Mouse (Mus musculus) hindbrain, embryonic 10.5 days (tissue): ENCODE data around the gene Ttll8. TPM values are rescaled to one million over a fixed set of nuclear protein-coding genes. Genes with fewer than 3 reads are reported as not detected.

Source experiments
- DNase-seq: peaks from one replicate; pipeline ENCODE4 v3.0.0-alpha.2; 2017; ENCODE audit warnings: low spot score
- H3K27ac ChIP-seq: fragments of 300-500 bp; sonication (generic); 2 replicates; pipeline ENCODE4 v1.5.1; 2016; ENCODE audit warnings: mild to moderate bottlenecking, moderate library complexity
- H3K27me3 ChIP-seq: fragments of 300-500 bp; sonication (generic); 2 replicates; pipeline ENCODE4 v1.6.1; 2016; ENCODE audit warnings: mild to moderate bottlenecking; ENCODE audit not compliant: poor library complexity, insufficient read depth, severe bottlenecking
- H3K36me3 ChIP-seq: fragments of 300-500 bp; sonication (generic); 2 replicates; pipeline ENCODE4 v1.6.1; 2016; ENCODE audit warnings: mild to moderate bottlenecking, moderate library complexity
- H3K4me1 ChIP-seq: fragments of 300-500 bp; sonication (generic); replicated peaks from 2 replicates; pipeline ENCODE4 v1.6.1; 2016; ENCODE audit warnings: mild to moderate bottlenecking
- H3K4me3 ChIP-seq: fragments of 300-500 bp; sonication (generic); 2 replicates; pipeline ENCODE4 v1.5.1; 2016; ENCODE audit warnings: mild to moderate bottlenecking, moderate library complexity
- H3K9me3 ChIP-seq: fragments of 300-500 bp; sonication (generic); 2 replicates; pipeline ENCODE4 v1.6.1; 2016; ENCODE audit warnings: mild to moderate bottlenecking, moderate library complexity
- WGBS: fragments of 180-500 bp; shearing (Covaris S2); methylation state at CpG from one replicate; pipeline ENCODE4 v1.1.7; 2016; 5-methylcytosine and 5-hydroxymethylcytosine counted together
- polyA plus RNA-seq: library from polyadenylated mRNA; unstranded; fragments of >200 nt; fragmentation: Nextera tagmentation; extraction: Ambion mirVana; gene quantifications from 2 replicates; pipeline ENCODE4 v1.2.1, GENCODE M21; 2016

Gene Ttll8
- polyA plus RNA-seq, 1 experiment from 2014 or later, result 0.08 TPM

- H3K27ac ChIP-seq, result peak overlapping the region; percentile 56
- no peak overlapping the region for H3K4me3 ChIP-seq
- H3K27me3 ChIP-seq, result no peaks in the 10 kb centered on the region
- H3K36me3 ChIP-seq, result no peaks in the 10 kb centered on the region
- DNase-seq, result no peak
- 54% methylated on average over 3 of the region's 3 CpGs for WGBS
- H3K4me1 ChIP-seq, result peaks cover 45% of the 10 kb centered on the region
- no peaks in the 10 kb centered on the region for H3K9me3 ChIP-seq
Measured at GRCm38 (mm10) chr15:88851076-88851475, 103.1 kb downstream of the Ttll8 start.

GRCm38 (mm10) chr15:88850146-88850826 is 103.9 kb downstream of the Ttll8 start:
- H3K4me1 ChIP-seq, result peaks cover 37% of the 10 kb centered on the region
- H3K27me3 ChIP-seq, result no peaks in the 10 kb centered on the region
- H3K4me3 ChIP-seq, result no peak overlapping the region
- WGBS, result 71% methylated on average over 10 of the region's 10 CpGs
- no peaks in the 10 kb centered on the region for H3K9me3 ChIP-seq
- H3K36me3 ChIP-seq, result no peaks in the 10 kb centered on the region
- H3K27ac ChIP-seq, result peak overlapping the region; percentile 35; the same call in 1 of the 2 replicates
- no peak for DNase-seq

- Histone ChIP-seq H3K4me3 (no peak overlapping the region), H3K27me3 (no peaks in the 10 kb centered on the region), H3K36me3 (no peaks in the 10 kb centered on the region), H3K27ac (no peak overlapping the region; the same call in 1 of the 2 replicates), H3K9me3 (no peaks in the 10 kb centered on the region), H3K4me1 (peaks cover 30% of the 10 kb centered on the region)
- no peak for DNase-seq
- WGBS, result 84% methylated on average over 2 of the region's 2 CpGs
Measured at GRCm38 (mm10) chr15:88849621-88850020, 104.6 kb downstream of the Ttll8 start.

GRCm38 (mm10) chr15:88848661-88849060 is 105.6 kb downstream of the Ttll8 start:
- WGBS, result 97% methylated on average over 1 of the region's 1 CpGs
- Histone ChIP-seq H3K36me3 (no peaks in the 10 kb centered on the region), H3K4me3 (no peak overlapping the region), H3K27ac (no peak overlapping the region), H3K27me3 (no peaks in the 10 kb centered on the region), H3K9me3 (no peaks in the 10 kb centered on the region), H3K4me1 (peaks cover 26% of the 10 kb centered on the region)
- no peak for DNase-seq

GRCm38 (mm10) chr15:88844966-88845365 is 109.3 kb downstream of the Ttll8 start:
- 87% methylated on average over 7 of the region's 7 CpGs for WGBS

GRCm38 (mm10) chr15:88843486-88844097 is 110.6 kb downstream of the Ttll8 start:
- no peaks in the 10 kb centered on the region for H3K9me3 ChIP-seq
- WGBS, result 49% methylated on average over 8 of the region's 8 CpGs
- H3K36me3 ChIP-seq, result no peaks in the 10 kb centered on the region
- peaks cover 28% of the 10 kb centered on the region for H3K4me1 ChIP-seq
- DNase-seq, result no peak
- no peaks in the 10 kb centered on the region for H3K27me3 ChIP-seq
- peak overlapping the region; percentile 59; the same call in 1 of the 2 replicates for H3K27ac ChIP-seq
- H3K4me3 ChIP-seq, result no peak overlapping the region

More at GRCm38 (mm10) chr15:88844966-88845365, 109.3 kb downstream of the Ttll8 start:
- H3K27me3 ChIP-seq, result no peaks in the 10 kb centered on the region
- no peak overlapping the region for H3K4me3 ChIP-seq
- H3K27ac ChIP-seq, result no peak overlapping the region
- DNase-seq, result no peak
- H3K4me1 ChIP-seq, result peaks cover 16% of the 10 kb centered on the region
- H3K9me3 ChIP-seq, result no peaks in the 10 kb centered on the region
- no peaks in the 10 kb centered on the region for H3K36me3 ChIP-seq

GRCm38 (mm10) chr15:88842300-88842673 is 111.9 kb downstream of the Ttll8 start:
- Histone ChIP-seq H3K27me3 (no peaks in the 10 kb centered on the region), H3K27ac (no peak overlapping the region), H3K9me3 (no peaks in the 10 kb centered on the region), H3K4me3 (no peak overlapping the region), H3K4me1 (peaks cover 37% of the 10 kb centered on the region), H3K36me3 (no peaks in the 10 kb centered on the region)
- 80% methylated on average over 3 of the region's 3 CpGs for WGBS
- no peak for DNase-seq

GRCm38 (mm10) chr15:88841580-88842299 is 112.5 kb downstream of the Ttll8 start:
- H3K36me3 ChIP-seq, result no peaks in the 10 kb centered on the region
- 92% methylated on average over 3 of the region's 3 CpGs for WGBS
- no peaks in the 10 kb centered on the region for H3K9me3 ChIP-seq

GRCm38 (mm10) chr15:88841160-88841559 is 113.1 kb downstream of the Ttll8 start:
- DNase-seq, result no peak
- WGBS, result 93% methylated on average over 2 of the region's 2 CpGs
- H3K4me1 ChIP-seq, result peaks cover 46% of the 10 kb centered on the region

More at GRCm38 (mm10) chr15:88841580-88842299, 112.5 kb downstream of the Ttll8 start:
- Histone ChIP-seq H3K27me3 (no peaks in the 10 kb centered on the region), H3K27ac (no peak overlapping the region), H3K4me3 (no peak overlapping the region), H3K4me1 (peaks cover 43% of the 10 kb centered on the region)
- DNase-seq, result no peak

More at GRCm38 (mm10) chr15:88841160-88841559, 113.1 kb downstream of the Ttll8 start:
- Histone ChIP-seq H3K27me3 (no peaks in the 10 kb centered on the region), H3K9me3 (no peaks in the 10 kb centered on the region), H3K36me3 (no peaks in the 10 kb centered on the region), H3K27ac (no peak overlapping the region), H3K4me3 (no peak overlapping the region)

Other genes with a start within 250 kb of the Ttll8 start
- gene Brd1, start 220.2 kb downstream of the Ttll8 start, polyA plus RNA-seq, result 16.9 and 19.6 TPM in 2 replicates
- 37.2 and 40.8 TPM in 2 replicates for gene Zbed4, start 202.8 kb downstream of the Ttll8 start, polyA plus RNA-seq
- gene Alg12, start 135.1 kb downstream of the Ttll8 start, polyA plus RNA-seq, result 11.7 and 12.2 TPM in 2 replicates
- 88.5 and 106 TPM in 2 replicates for gene Creld2, start 134.8 kb downstream of the Ttll8 start, polyA plus RNA-seq
- 41.3 and 48.3 TPM in 2 replicates for gene Pim3, start 92.2 kb downstream of the Ttll8 start, polyA plus RNA-seq
- gene Mlc1, start 24.6 kb upstream of the Ttll8 start, polyA plus RNA-seq, result 4.7 and 5.5 TPM in 2 replicates
- not detected in 2 replicates for gene Mov10l1, start 28.5 kb upstream of the Ttll8 start, polyA plus RNA-seq
- gene Panx2, start 105.3 kb upstream of the Ttll8 start, polyA plus RNA-seq, result 0.26 and 0.56 TPM in 2 replicates
- gene Trabd, start 120.7 kb upstream of the Ttll8 start, polyA plus RNA-seq, result 56.2 and 57.8 TPM in 2 replicates
- gene Selenoo, start 134.7 kb upstream of the Ttll8 start, polyA plus RNA-seq, result 15.9 and 21.6 TPM in 2 replicates
- gene Tubgcp6, start 168.7 kb upstream of the Ttll8 start, polyA plus RNA-seq, result 23.7 and 26.0 TPM in 2 replicates
- 16.4 and 18.5 TPM in 2 replicates for gene Hdac10, start 174.3 kb upstream of the Ttll8 start, polyA plus RNA-seq
- gene Mapk12, start 186.3 kb upstream of the Ttll8 start, polyA plus RNA-seq, result 23.7 and 28.5 TPM in 2 replicates
- gene Mapk11, start 195.2 kb upstream of the Ttll8 start, polyA plus RNA-seq, result 34.9 and 46.6 TPM in 2 replicates
- gene Plxnb2, start 226.4 kb upstream of the Ttll8 start, polyA plus RNA-seq, result 133 and 155 TPM in 2 replicates
- 29.7 and 40.1 TPM in 2 replicates for gene Dennd6b, start 242.1 kb upstream of the Ttll8 start, polyA plus RNA-seq